Mouse (Mus musculus) kidney, postnatal 10 days (tissue): Measurements from ENCODE around the gene Aldh16a1.
"Not testable (repeated sequence)": the region's sequence is repeated elsewhere in the genome, so short reads cannot be mapped to it uniquely, and the experiment has no call there.

Source experiments
- DNase-seq: peaks from one replicate; pipeline ENCODE4 v3.0.0; 2021; ENCODE audit warnings: mixed read lengths

Gene Aldh16a1

GRCm38 (mm10) chr7:45110089-45110488 lies 44.3 kb downstream of the Aldh16a1 start:
- not testable (repeated sequence) for DNase-seq

GRCm38 (mm10) chr7:45107052-45107645 lies 47.2 kb downstream of the Aldh16a1 start:
- DNase-seq, result no peak

GRCm38 (mm10) chr7:45106441-45106840 lies 47.9 kb downstream of the Aldh16a1 start:
- no peak for DNase-seq

- no peak for DNase-seq
Observed at GRCm38 (mm10) chr7:45105491-45105890, 48.9 kb downstream of the Aldh16a1 start.

- DNase-seq, result no peak
Observed at GRCm38 (mm10) chr7:45104941-45105340, 49.4 kb downstream of the Aldh16a1 start.

- peak; percentile 95 for DNase-seq
Observed at GRCm38 (mm10) chr7:45103652-45104180, 50.7 kb downstream of the Aldh16a1 start, which contains the start of gene Fcgrt. Fcgrt (minus strand) TSS chr7:45103851.

- DNase-seq, result peak; percentile 66
Observed at GRCm38 (mm10) chr7:45102940-45103585, 51.3 kb downstream of the Aldh16a1 start.

GRCm38 (mm10) chr7:45102441-45102840 lies 51.9 kb downstream of the Aldh16a1 start:
- no peak for DNase-seq

- no peak for DNase-seq
Observed at GRCm38 (mm10) chr7:45100046-45100445, 54.3 kb downstream of the Aldh16a1 start.

GRCm38 (mm10) chr7:45098541-45099240 lies 55.7 kb downstream of the Aldh16a1 start:
- no peak for DNase-seq

- no peak for DNase-seq
Observed at GRCm38 (mm10) chr7:45097479-45097878, 56.9 kb downstream of the Aldh16a1 start.

GRCm38 (mm10) chr7:45095965-45096364 lies 58.4 kb downstream of the Aldh16a1 start:
- DNase-seq, result not testable (repeated sequence)

GRCm38 (mm10) chr7:45095367-45095766 lies 59.0 kb downstream of the Aldh16a1 start:
- DNase-seq, result no peak

- DNase-seq, result peak; percentile 54
Observed at GRCm38 (mm10) chr7:45094121-45094520, 60.3 kb downstream of the Aldh16a1 start.

GRCm38 (mm10) chr7:45093516-45093905 lies 60.9 kb downstream of the Aldh16a1 start:
- DNase-seq, result peak; percentile 56

- peak; percentile 36 for DNase-seq
Observed at GRCm38 (mm10) chr7:45092828-45093515, 61.4 kb downstream of the Aldh16a1 start.

GRCm38 (mm10) chr7:45092048-45092447 lies 62.3 kb downstream of the Aldh16a1 start, which contains the start of gene Rcn3:
Rcn3 (minus strand) TSS chr7:45092221.
- DNase-seq, result peak; percentile 95

- peak; percentile 74 for DNase-seq
Observed at GRCm38 (mm10) chr7:45091001-45091990, 63.1 kb downstream of the Aldh16a1 start.
